Mouse (Mus musculus) heart, embryonic 13.5 days (tissue): ENCODE results near the gene Fam69b. TPM values are rescaled to one million over a fixed set of nuclear protein-coding genes. Genes with fewer than 3 reads are reported as not detected.

Source experiments
- ATAC-seq: fragments of 200-750 bp; cut with Nextera tagmentation; 2 replicates; pipeline ENCODE4 v1.8.0; 2017; ENCODE audit warnings: moderate TSS enrichment; ENCODE audit not compliant: insufficient number of reproducible peaks, low FRiP score, low TSS enrichment; ENCODE audit errors: extremely low read depth
- H3K27ac ChIP-seq: fragments of 300-500 bp; sonication (generic); replicated peaks from 2 replicates; pipeline ENCODE4 v1.5.1; 2015; ENCODE audit warnings: moderate library complexity, mild to moderate bottlenecking, inconsistent platforms
- H3K27me3 ChIP-seq: fragments of 300-500 bp; sonication (generic); replicated peaks from 2 replicates; pipeline ENCODE4 v1.6.1; 2015; ENCODE audit warnings: mild to moderate bottlenecking, inconsistent platforms
- H3K36me3 ChIP-seq: fragments of 300-500 bp; sonication (generic); 2 replicates; pipeline ENCODE4 v1.6.1; 2015; ENCODE audit warnings: mild to moderate bottlenecking, inconsistent platforms
- H3K4me1 ChIP-seq: fragments of 300-500 bp; sonication (generic); 2 replicates; pipeline ENCODE4 v1.6.1; 2015; ENCODE audit warnings: inconsistent platforms
- H3K4me2 ChIP-seq: fragments of 300-500 bp; sonication (generic); 2 replicates; pipeline ENCODE4 v1.6.1; 2015; ENCODE audit warnings: inconsistent platforms, mild to moderate bottlenecking, moderate library complexity
- H3K4me3 ChIP-seq: fragments of 300-500 bp; sonication (generic); 2 replicates; pipeline ENCODE4 v1.5.1; 2015; ENCODE audit warnings: moderate library complexity, mild to moderate bottlenecking, inconsistent platforms
- H3K9ac ChIP-seq: fragments of 300-500 bp; sonication (generic); 2 replicates; pipeline ENCODE4 v1.6.1; 2015; ENCODE audit warnings: inconsistent platforms, mild to moderate bottlenecking, moderate library complexity
- H3K9me3 ChIP-seq: fragments of 300-500 bp; sonication (generic); 2 replicates; pipeline ENCODE4 v1.6.1; 2016; ENCODE audit warnings: inconsistent platforms
- WGBS: fragments of 180-500 bp; shearing (Covaris S2); methylation state at CpG from one replicate; pipeline ENCODE4 v1.1.7; 2015; ENCODE audit warnings: mixed read lengths; 5-methylcytosine and 5-hydroxymethylcytosine counted together
- polyA plus RNA-seq: library from polyadenylated mRNA; unstranded; fragments of >200 nt; fragmentation: Nextera tagmentation; extraction: Ambion mirVana; gene quantifications from 2 replicates; pipeline ENCODE4 v1.2.1, GENCODE M21; 2015

Gene Fam69b
- polyA plus RNA-seq, 1 experiment from 2014 or later: 17.2 TPM

GRCm38 (mm10) chr2:26590282-26590681 is 38.0 kb upstream of the Fam69b start:
- Histone ChIP-seq H3K4me1 (peaks cover 34% of the 10 kb centered on the region), H3K4me3 (peak overlapping the region; percentile 75; the same call in 1 of the 2 replicates), H3K27ac (peak overlapping the region; percentile 89; the same call in 1 of the 2 replicates), H3K36me3 (peaks cover 53% of the 10 kb centered on the region), H3K9me3 (no peaks in the 10 kb centered on the region), H3K4me2 (peak overlapping the region; percentile 84), H3K27me3 (no peaks in the 10 kb centered on the region), H3K9ac (peak overlapping the region; percentile 89; the same call in 1 of the 2 replicates)
- 79% methylated on average over 7 of the region's 7 CpGs for WGBS
- ATAC-seq: no peak

- Histone ChIP-seq H3K9me3 (no peaks in the 10 kb centered on the region), H3K36me3 (peaks cover 55% of the 10 kb centered on the region), H3K27ac (peak overlapping the region; percentile 36), H3K27me3 (no peaks in the 10 kb centered on the region), H3K9ac (peak overlapping the region; percentile 28; the same call in 1 of the 2 replicates), H3K4me3 (no peak overlapping the region), H3K4me1 (peaks cover 33% of the 10 kb centered on the region), H3K4me2 (peak overlapping the region; percentile 12; the same call in 1 of the 2 replicates)
- WGBS: 84% methylated on average over 7 of the region's 7 CpGs
- ATAC-seq: no peak
Measured at GRCm38 (mm10) chr2:26590962-26591361, 37.3 kb upstream of the Fam69b start.

GRCm38 (mm10) chr2:26591416-26591815 is 36.8 kb upstream of the Fam69b start:
- H3K9me3 ChIP-seq: no peaks in the 10 kb centered on the region
- no peak overlapping the region; the same call in 1 of the 2 replicates for H3K4me3 ChIP-seq
- H3K4me1 ChIP-seq: peaks cover 28% of the 10 kb centered on the region
- no peak for ATAC-seq
- H3K4me2 ChIP-seq: peak overlapping the region; percentile 12; the same call in 1 of the 2 replicates
- no peaks in the 10 kb centered on the region for H3K27me3 ChIP-seq
- H3K36me3 ChIP-seq: peaks cover 59% of the 10 kb centered on the region
- peak overlapping the region; percentile 36 for H3K27ac ChIP-seq
- 77% methylated on average over 12 of the region's 12 CpGs for WGBS
- H3K9ac ChIP-seq: peak overlapping the region; percentile 28; the same call in 1 of the 2 replicates

DNA sequence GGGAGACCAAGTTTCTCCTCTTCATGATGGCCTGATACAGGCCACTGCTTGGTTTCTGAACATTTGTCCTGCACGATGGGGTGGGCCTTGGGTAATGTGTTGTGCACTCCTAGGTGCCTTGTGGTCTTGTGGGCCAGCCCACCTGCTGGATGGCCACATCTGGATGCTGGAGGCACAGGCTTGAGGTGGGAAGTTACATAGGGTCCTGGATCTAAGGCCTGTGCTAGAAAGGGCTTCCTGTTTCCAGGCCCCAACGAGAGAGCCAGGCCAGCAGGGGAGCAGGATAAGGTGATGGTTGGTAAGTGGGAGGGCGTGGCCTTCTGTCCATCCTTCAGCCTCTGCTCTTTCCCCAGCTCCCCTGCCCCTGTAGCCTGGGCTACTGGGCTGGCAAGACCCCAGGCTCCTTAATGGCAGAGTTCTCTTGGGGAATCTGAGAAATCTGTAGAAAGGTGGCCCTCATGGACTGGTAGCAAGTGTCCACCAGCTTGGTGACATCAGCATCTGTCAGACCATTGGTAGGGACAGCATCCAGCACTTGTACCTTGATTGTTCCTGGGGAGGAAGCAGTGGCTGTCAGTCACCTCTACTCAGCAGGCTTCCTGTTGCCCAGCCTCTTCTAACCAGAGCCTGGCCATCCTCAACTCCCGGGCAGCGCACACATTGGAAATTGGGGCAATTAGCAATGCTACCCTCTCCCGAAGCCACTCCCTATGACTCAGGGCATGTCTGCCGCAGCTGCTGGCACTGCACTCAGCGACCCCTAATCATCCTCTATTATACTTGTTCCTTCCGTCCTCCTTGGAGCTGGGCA is 34.8 kb upstream of the Fam69b start:
- Histone ChIP-seq H3K27ac (peak overlapping the region; percentile 39; the same call in 1 of the 2 replicates), H3K36me3 (peaks cover 59% of the 10 kb centered on the region)
- ATAC-seq: no peak

DNA sequence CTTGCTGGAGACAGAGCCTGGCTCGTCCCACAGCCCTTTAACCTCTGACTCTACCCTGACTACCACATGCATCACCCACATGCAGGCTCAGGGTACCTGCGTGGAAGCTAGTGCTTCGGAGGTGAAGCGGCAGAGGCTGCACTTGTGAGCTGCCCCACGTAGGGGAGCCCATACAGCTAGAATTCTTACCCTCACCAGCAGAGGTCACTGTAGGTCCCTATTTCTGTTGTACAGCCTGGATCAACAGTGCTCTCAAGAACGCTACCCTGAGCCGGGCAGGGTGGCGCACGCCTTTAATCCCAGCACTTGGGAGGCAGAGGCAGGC is 34.3 kb upstream of the Fam69b start:
- WGBS: 52% methylated on average over 9 of the region's 9 CpGs
- H3K4me1 ChIP-seq: peaks cover 6% of the 10 kb centered on the region
- H3K36me3 ChIP-seq: peaks cover 59% of the 10 kb centered on the region
- H3K4me2 ChIP-seq: no peak overlapping the region
- ATAC-seq: no peak
- 0 out of 2 replicates have a peak overlapping the region, but pooled peaks have one; percentile 39 for H3K27ac ChIP-seq
- no peaks in the 10 kb centered on the region for H3K9me3 ChIP-seq
- no peak overlapping the region for H3K4me3 ChIP-seq
- no peak overlapping the region for H3K9ac ChIP-seq
- H3K27me3 ChIP-seq: no peaks in the 10 kb centered on the region

More for the DNA sequence above, 34.8 kb upstream of the Fam69b start:
- H3K4me2 ChIP-seq: no peak overlapping the region
- H3K27me3 ChIP-seq: no peaks in the 10 kb centered on the region
- peaks cover 11% of the 10 kb centered on the region for H3K4me1 ChIP-seq
- no peak overlapping the region for H3K4me3 ChIP-seq
- WGBS: 60% methylated on average over 9 of the region's 9 CpGs
- H3K9me3 ChIP-seq: no peaks in the 10 kb centered on the region
- no peak overlapping the region for H3K9ac ChIP-seq

- Histone ChIP-seq H3K4me1 (peaks cover 4% of the 10 kb centered on the region; the same call in 1 of the 2 replicates), H3K4me3 (no peak overlapping the region), H3K9me3 (no peaks in the 10 kb centered on the region), H3K27ac (no peak overlapping the region), H3K27me3 (no peaks in the 10 kb centered on the region), H3K4me2 (no peak overlapping the region), H3K9ac (no peak overlapping the region), H3K36me3 (peaks cover 55% of the 10 kb centered on the region)
- 78% methylated on average over 7 of the region's 7 CpGs for WGBS
- no peak for ATAC-seq
Measured at GRCm38 (mm10) chr2:26594461-26594933, 33.8 kb upstream of the Fam69b start.

GRCm38 (mm10) chr2:26594934-26595724 is 33.1 kb upstream of the Fam69b start:
- H3K27me3 ChIP-seq: no peaks in the 10 kb centered on the region
- H3K36me3 ChIP-seq: peaks cover 50% of the 10 kb centered on the region
- H3K9ac ChIP-seq: no peak overlapping the region
- H3K27ac ChIP-seq: no peak overlapping the region
- peaks cover 4% of the 10 kb centered on the region; the same call in 1 of the 2 replicates for H3K4me1 ChIP-seq
- no peaks in the 10 kb centered on the region for H3K9me3 ChIP-seq
- no peak overlapping the region for H3K4me2 ChIP-seq
- H3K4me3 ChIP-seq: no peak overlapping the region
- WGBS: 64% methylated on average over 6 of the region's 6 CpGs
- peak; percentile 22 for ATAC-seq

- no peak overlapping the region for H3K4me2 ChIP-seq
- no peak overlapping the region for H3K4me3 ChIP-seq
- H3K9me3 ChIP-seq: no peaks in the 10 kb centered on the region
- no peak overlapping the region for H3K9ac ChIP-seq
- no peaks in the 10 kb centered on the region for H3K27me3 ChIP-seq
- H3K4me1 ChIP-seq: peaks cover 3% of the 10 kb centered on the region; the same call in 1 of the 2 replicates
- no peak for ATAC-seq
- H3K27ac ChIP-seq: 0 out of 2 replicates have a peak overlapping the region, but pooled peaks have one; percentile 1
- peaks cover 44% of the 10 kb centered on the region for H3K36me3 ChIP-seq
- 72% methylated on average over 11 of the region's 11 CpGs for WGBS
Measured at GRCm38 (mm10) chr2:26595725-26596435, 32.4 kb upstream of the Fam69b start.

- Histone ChIP-seq H3K36me3 (peaks cover 34% of the 10 kb centered on the region), H3K9me3 (no peaks in the 10 kb centered on the region), H3K27me3 (no peaks in the 10 kb centered on the region), H3K4me3 (no peak overlapping the region), H3K4me1 (no peaks in the 10 kb centered on the region), H3K4me2 (no peak overlapping the region), H3K27ac (no peak overlapping the region), H3K9ac (no peak overlapping the region)
- 90% methylated on average over 3 of the region's 3 CpGs for WGBS
- no peak for ATAC-seq
Measured at GRCm38 (mm10) chr2:26596898-26597297, 31.4 kb upstream of the Fam69b start.

- Histone ChIP-seq H3K27me3 (no peaks in the 10 kb centered on the region), H3K36me3 (peaks cover 25% of the 10 kb centered on the region), H3K9ac (no peak overlapping the region), H3K4me2 (no peak overlapping the region), H3K27ac (no peak overlapping the region), H3K4me3 (no peak overlapping the region), H3K4me1 (peaks cover 3% of the 10 kb centered on the region), H3K9me3 (no peaks in the 10 kb centered on the region)
- 73% methylated on average over 2 of the region's 2 CpGs for WGBS
- ATAC-seq: no peak
Measured at GRCm38 (mm10) chr2:26597810-26598209, 30.4 kb upstream of the Fam69b start.

DNA sequence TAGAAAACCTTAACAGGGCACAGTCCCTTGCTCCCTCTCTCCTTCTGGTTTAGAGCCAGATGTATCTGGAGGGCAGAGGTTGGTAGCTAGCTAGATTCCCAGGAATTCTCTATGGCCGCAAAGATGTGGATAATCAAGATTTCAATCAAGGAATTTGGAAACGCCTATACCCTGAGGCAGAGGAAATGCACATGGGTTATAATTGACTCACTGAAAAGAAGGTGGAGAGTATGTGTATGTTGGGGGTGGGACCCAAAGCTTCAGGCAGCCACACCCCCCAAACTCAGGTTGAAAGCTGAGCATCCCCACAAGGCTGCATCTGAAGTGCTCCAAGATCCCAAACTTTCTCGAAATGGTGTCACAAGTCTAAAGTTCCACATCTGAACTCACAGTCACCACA is 29.8 kb upstream of the Fam69b start:
- Histone ChIP-seq H3K27ac (no peak overlapping the region), H3K4me1 (peaks cover 9% of the 10 kb centered on the region), H3K4me3 (no peak overlapping the region), H3K9ac (no peak overlapping the region), H3K27me3 (no peaks in the 10 kb centered on the region), H3K36me3 (peaks cover 19% of the 10 kb centered on the region), H3K9me3 (no peaks in the 10 kb centered on the region), H3K4me2 (no peak overlapping the region)
- ATAC-seq: no peak
- 59% methylated on average over 3 of the region's 3 CpGs for WGBS
